Mouse (Mus musculus) heart, postnatal 25 days (tissue): ENCODE measurements around the gene 2810004N23Rik. TPM values are rescaled to one million over a fixed set of nuclear protein-coding genes. Genes with fewer than 3 reads are reported as not detected.
"Not testable (repeated sequence)": the region's sequence is repeated elsewhere in the genome, so short reads cannot be mapped to it uniquely, and the experiment has no call there.

Experiments used
- DNase-seq: peaks from one replicate; pipeline ENCODE4 v3.0.0; 2022; ENCODE audit warnings: low spot score
- intact Hi-C: fragments of 180-260 bp; cut with DNase I; formaldehyde crosslinking; loops from one replicate; pipeline ENCODE4 v1.15.1; 2025
- total RNA-seq, 2 experiments: library from RNA; stranded (reverse); gene quantifications; 2 replicates each; pipeline ENCODE4 v1.2.3; 2021

2810004N23Rik gene
- total RNA-seq, 2 experiments from 2014 or later = 39.7 to 45.5 TPM

DNA sequence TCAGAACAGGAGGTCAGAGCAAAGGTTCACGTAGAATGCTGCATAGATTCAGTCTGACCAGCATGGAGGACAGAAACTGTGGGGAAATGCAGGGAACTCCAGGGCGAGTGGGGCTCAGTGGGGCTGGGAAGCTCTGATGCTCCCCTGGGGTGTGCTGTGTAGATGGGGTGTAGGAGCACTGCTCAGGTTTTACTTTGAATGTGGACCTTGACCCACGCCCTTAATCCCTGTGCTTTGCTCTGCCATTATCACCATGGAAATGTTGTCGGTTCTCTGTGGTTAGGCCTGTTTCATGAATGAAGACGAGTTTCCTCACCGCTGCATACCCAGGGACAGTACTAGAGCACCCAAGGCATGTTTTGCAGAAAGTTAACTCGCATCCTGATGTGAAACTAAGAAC, 8.6 kb upstream of the 2810004N23Rik start:
- intact Hi-C loops = no loop called here

GRCm38 (mm10) chr8:124869708-124870107, 6.8 kb upstream of the 2810004N23Rik start:
- intact Hi-C loops = no loop called here
- no peak for DNase-seq

More for the DNA sequence above, 8.6 kb upstream of the 2810004N23Rik start:
- DNase-seq = no peak

GRCm38 (mm10) chr8:124867126-124867525, 4.2 kb upstream of the 2810004N23Rik start:
- no peak for DNase-seq
- intact Hi-C loops = no loop called here

DNA sequence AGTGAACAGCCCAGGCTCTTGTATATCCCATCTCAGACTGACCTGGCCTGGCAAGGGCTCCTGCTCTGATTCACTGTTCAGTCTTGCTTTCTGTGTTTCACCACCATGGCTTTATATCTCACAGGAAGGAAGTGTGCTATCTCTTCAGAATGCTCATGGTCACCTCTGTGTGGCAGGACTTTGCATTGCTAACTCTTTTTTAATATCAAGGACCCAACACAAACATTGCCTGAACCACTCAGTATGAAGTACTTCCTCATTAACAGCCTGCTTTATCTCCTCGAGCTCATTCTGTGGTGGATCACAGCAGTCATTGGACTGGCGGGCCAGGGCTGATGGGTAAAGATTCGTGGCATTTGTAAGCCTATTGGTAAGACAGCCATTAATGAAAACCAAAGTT, 3.7 kb upstream of the 2810004N23Rik start:
- intact Hi-C loops = no loop called here
- no peak for DNase-seq

DNA sequence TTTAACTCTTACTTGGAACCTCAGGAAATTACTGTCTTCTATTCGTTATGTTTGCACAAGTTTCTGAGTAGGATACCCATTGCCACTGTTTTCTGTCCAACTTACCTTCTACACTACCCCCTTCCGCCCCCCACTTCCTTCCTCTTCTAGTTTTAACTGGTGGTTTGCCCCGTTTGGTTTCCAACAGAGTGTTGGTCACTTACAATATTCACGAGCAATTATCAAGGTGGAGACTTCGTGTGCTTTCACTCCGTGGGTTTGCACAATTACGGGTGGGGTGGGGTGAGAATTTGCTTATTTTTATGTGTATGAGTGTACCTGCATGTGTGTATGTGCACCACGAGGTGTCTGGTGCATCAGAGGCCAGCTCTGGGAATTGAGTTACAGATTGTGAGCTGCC, 809 bp upstream of the 2810004N23Rik start:
- no peak for DNase-seq
- intact Hi-C loops = loop anchor here (2.0 kb wide), 1 partner anchor 31 kb away; no protein-coding TSS in a partner anchor

GRCm38 (mm10) chr8:124863163-124863677, 300 bp upstream of the 2810004N23Rik start:
- DNase-seq = no peak
- intact Hi-C loops = loop anchor here (2.0 kb wide), 1 partner anchor 30 kb away; no protein-coding TSS in a partner anchor

DNA sequence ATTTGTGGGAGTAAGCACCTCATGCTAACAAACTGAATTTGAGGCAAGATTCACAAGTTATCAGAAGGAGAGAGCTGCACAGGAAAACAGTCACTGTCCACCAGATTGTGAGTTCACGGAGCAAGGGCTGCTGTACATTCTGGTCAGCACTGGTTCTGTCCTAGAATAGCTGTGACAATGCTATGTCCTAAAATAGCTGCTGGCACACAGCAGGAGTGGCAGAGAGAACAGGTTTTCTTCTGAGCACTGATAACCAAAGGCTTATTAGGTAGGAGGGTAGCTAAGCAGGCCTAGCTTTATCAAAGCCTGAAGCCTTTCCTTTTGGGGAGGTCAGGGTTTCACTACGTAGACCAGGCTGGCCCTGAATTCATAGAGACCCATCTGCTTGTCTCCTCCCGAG, 2.7 kb downstream of the 2810004N23Rik start:
- intact Hi-C loops = no loop called here
- no peak for DNase-seq

DNA sequence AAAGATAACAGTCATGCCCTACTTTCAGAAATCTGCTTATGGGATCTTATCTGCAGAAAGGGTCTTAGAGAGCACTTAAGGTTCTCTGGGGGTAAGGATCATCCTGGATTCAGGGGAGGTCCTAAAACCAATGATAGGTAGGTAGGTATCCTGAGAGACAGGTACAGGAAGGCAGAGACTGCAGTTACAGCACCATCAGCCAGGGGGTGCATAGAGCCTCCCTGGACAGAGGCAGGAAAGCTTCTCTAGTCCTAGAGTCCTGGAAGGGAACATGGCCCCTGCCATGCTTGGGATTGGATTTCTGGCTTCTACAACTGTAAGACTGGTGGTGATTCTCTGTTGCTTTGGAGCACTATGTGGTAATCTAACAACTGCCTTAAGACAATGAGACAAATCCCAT, 3.5 kb downstream of the 2810004N23Rik start:
- intact Hi-C loops = no loop called here
- no peak for DNase-seq

GRCm38 (mm10) chr8:124853511-124853910, 9.4 kb downstream of the 2810004N23Rik start:
- no peak for DNase-seq
- intact Hi-C loops = no loop called here

GRCm38 (mm10) chr8:124845573-124845972, 17.3 kb downstream of the 2810004N23Rik start:
- intact Hi-C loops = no loop called here
- no peak for DNase-seq

DNA sequence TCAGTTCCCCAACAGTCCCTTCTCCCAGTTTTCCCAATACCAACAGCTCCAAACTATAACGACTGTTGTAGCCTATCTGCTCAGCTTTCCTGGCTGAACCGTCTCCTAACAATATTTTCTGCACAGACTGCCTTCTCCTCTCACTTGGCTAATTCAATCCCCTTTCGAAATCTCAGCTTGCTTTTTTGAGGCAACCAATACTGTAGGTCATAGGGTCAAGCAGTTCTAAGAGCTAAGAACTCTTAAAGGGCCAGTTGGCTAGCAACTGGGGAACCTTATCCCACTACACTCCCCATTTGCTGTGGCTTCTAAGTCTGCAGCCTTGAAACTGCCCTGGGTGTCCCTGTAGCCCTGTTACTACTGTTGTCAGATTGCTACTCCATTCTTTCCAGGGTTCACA, 17.8 kb downstream of the 2810004N23Rik start:
- intact Hi-C loops = no loop called here

GRCm38 (mm10) chr8:124842929-124843328, 20.0 kb downstream of the 2810004N23Rik start:
- intact Hi-C loops, DNase-seq: not testable (repeated sequence)

More for the DNA sequence above, 17.8 kb downstream of the 2810004N23Rik start:
- no peak for DNase-seq

DNA sequence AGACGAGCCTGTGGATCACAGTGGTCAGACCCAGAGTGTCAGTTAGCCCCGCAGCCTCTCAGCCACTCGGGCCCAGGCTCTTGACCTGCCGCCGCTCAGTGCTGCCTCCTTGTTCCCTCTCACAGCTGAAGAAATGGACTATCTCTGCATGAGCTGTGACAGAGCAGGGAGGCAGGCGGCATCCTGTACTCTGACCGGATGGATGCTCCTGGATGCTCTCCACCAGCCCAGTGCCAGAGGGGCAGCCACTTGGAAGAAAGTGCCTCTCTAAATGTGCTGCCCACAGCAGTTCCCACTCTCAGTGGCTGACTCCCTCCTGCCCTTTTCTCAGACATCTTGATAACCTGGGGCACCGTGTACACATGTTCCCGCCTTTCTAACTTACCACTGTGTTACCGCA, 21.1 kb downstream of the 2810004N23Rik start:
- intact Hi-C loops = no loop called here
- no peak for DNase-seq

DNA sequence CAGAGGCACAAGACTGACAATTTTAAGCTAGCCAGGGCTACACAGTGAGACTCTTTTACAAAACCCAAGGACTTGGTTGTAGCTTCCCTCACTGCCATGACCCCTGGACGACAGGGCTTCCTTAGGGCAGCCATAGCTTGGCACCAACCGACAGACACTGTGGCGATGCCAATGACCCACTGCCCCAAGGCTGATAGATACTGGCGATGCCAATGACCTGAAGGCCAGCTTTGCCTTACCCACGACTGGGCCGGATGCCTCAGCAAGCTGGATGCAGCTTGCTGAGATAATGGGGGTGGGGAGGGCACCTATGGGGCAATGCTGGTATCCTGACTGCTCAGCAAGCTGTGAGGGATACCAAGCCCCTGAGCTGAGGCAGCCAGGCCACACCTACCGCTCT, 22.0 kb downstream of the 2810004N23Rik start:
- DNase-seq = no peak
- intact Hi-C loops = no loop called here

GRCm38 (mm10) chr8:124839371-124839770, 23.5 kb downstream of the 2810004N23Rik start:
- DNase-seq = no peak
- intact Hi-C loops = no loop called here

GRCm38 (mm10) chr8:124837956-124838355, 25.0 kb downstream of the 2810004N23Rik start:
- DNase-seq = no peak
- intact Hi-C loops = no loop called here

- intact Hi-C loops = no loop called here
Measured at GRCm38 (mm10) chr8:124836907-124837306, 26.0 kb downstream of the 2810004N23Rik start.

DNA sequence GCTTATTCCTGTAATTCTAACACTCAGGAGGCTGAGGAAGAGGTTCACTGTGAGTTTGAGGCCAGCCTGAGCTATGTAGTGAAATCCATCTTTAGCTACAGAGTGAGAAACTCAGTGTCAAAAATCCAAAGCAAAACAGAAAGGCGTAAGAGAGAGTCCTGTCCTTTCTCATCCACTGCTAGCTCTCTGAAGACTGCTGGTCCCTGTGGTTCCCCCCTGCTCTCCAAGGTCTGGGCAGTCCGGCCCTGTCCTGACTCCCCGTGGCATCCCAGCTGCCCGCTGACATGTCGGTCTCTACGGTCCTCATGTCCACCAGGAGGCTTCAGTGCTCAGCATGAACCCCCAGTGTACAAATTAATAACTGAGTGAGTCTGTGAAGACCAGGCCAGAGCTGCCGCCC, 26.6 kb downstream of the 2810004N23Rik start:
- DNase-seq = no peak

More at GRCm38 (mm10) chr8:124836907-124837306, 26.0 kb downstream of the 2810004N23Rik start:
- DNase-seq = no peak

DNA sequence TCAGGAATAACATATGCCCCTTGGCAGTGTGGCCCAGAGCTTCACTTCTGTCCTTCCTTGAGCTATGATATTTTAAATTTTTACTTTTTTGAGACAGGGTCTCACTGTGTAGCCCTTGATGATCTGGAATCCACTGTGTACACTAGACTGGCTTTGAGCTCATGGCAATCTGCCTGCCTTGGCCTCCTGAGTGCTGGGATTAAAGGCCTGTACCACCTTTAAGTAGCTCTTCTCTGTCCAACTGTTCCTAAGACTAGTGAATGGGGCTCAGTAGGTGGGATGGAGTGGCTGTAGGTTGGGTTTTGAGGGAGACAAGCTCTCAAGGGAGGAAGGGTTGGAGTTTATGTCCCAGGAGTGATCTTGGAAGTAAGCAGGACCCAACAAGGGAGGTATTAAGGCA, 27.1 kb downstream of the 2810004N23Rik start:
- no peak for DNase-seq
- intact Hi-C loops = no loop called here

More for the DNA sequence above, 26.6 kb downstream of the 2810004N23Rik start:
- intact Hi-C loops = no loop called here

DNA sequence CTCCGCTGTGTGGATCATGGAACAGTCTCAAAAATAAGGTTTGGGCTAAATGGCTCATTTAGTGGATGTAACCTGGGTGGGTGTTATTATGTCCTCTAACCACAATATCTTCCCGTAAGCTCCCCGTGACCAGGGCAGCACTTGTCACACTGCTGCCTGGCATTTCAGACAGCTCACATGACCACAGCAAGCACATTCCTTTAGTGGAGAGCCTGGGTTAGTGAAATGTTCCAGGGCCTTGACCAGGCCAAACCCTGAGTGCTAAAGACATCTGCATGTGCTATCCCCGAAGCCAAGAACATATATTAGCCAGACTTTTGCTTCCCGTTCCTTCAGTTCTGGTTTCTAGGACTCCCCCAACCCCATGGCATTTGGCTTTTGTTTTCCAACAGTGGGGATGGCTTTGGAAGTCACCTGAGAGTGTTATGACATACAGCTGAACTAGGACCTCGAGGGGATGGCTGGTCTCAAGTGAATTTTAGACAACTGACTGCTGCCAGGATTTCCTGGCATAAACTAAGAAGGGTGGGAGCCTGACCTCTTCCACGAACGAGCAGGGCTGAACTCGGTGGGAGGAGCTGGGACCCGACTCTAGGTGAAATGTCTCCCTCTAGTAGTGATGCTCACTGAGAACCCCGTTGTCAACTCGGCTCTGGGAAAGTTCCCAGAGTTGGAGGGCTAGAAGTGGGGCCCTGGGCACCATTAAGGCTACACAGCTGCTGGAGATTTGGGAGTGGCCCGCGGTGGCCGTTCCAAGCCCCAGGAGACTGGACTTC, 29.3 kb downstream of the 2810004N23Rik start:
- no peak for DNase-seq
- intact Hi-C loops = loop anchor here (2.0 kb wide), 1 partner anchor 29 kb away; the partner anchor contains the start of genes 2810004N23Rik and Gnpat

- intact Hi-C loops = loop anchor here (2.0 kb wide), 1 partner anchor 31 kb away; the partner anchor contains the start of genes 2810004N23Rik and Gnpat
- DNase-seq = no peak
Measured at GRCm38 (mm10) chr8:124831941-124832340, 31.0 kb downstream of the 2810004N23Rik start.
